Mouse (Mus musculus): Measurements from ENCODE around the gene Hacd2. TPM values are rescaled to one million over a fixed set of nuclear protein-coding genes. Genes with fewer than 3 reads are reported as not detected.

Gene Hacd2
- polyA plus RNA-seq (2014; fragmentation: Nextera tagmentation; extraction: Ambion mirVana): 27.2 and 28.6 TPM in 2 replicates

GRCm38 (mm10) chr16:35022242-35023137, at the start of gene Hacd2:
TSS of gene Hacd2 (plus strand) at chr16:35022428.
- H3K4me1 ChIP-seq (ENCODE audit: control insufficient read depth, insufficient read depth, low read length): peaks cover 2% of the 10 kb centered on the region; the same call in 1 of the 2 replicates
- H3K27me3 ChIP-seq (ENCODE audit: control insufficient read depth, insufficient read depth, low read length): peaks cover 2% of the 10 kb centered on the region; the same call in 1 of the 2 replicates
- no peaks in the 10 kb centered on the region for H3K36me3 ChIP-seq (ENCODE audit: control insufficient read depth, insufficient read depth, low read length)
- peak within 1 kb of the TSS; percentile 81 for H3K27ac ChIP-seq (ENCODE audit: low read depth, low read length)
- DNase-seq (ENCODE audit: low spot score, missing footprints) (peak; percentile 99), ATAC-seq (ENCODE audit: low FRiP score) (peak; percentile 99)
- peak within 1 kb of the TSS; percentile 88 for H3K9ac ChIP-seq (ENCODE audit: low read length)
- H3K4me2 ChIP-seq: peak within 1 kb of the TSS; percentile 63
- under 1% methylated on average over 93 of the region's 97 CpGs for WGBS
- H3K9me3 ChIP-seq (ENCODE audit: control insufficient read depth, low read length): no peaks in the 10 kb centered on the region
- peak within 1 kb of the TSS; percentile 87 for H3K4me3 ChIP-seq (ENCODE audit: low read depth, low read length)

- Histone ChIP-seq H3K4me1 (ENCODE audit: control insufficient read depth, insufficient read depth, low read length) (no peaks in the 10 kb centered on the region), H3K4me2 (no peak overlapping the region), H3K9me3 (ENCODE audit: control insufficient read depth, low read length) (no peaks in the 10 kb centered on the region), H3K27me3 (ENCODE audit: control insufficient read depth, insufficient read depth, low read length) (no peaks in the 10 kb centered on the region), H3K36me3 (ENCODE audit: control insufficient read depth, insufficient read depth, low read length) (no peaks in the 10 kb centered on the region), H3K9ac (ENCODE audit: low read length) (no peak overlapping the region), H3K4me3 (ENCODE audit: low read depth, low read length) (no peak overlapping the region), H3K27ac (ENCODE audit: low read depth, low read length) (no peak overlapping the region)
- ATAC-seq (ENCODE audit: low FRiP score) (no peak), DNase-seq (ENCODE audit: low spot score, missing footprints) (no peak)
- WGBS: 89% methylated on average over 12 of the region's 12 CpGs
Observed at GRCm38 (mm10) chr16:34972471-34972870, 49.8 kb upstream of the Hacd2 start.

GRCm38 (mm10) chr16:34975544-34975943, 46.7 kb upstream of the Hacd2 start:
- 62% methylated on average over 2 of the region's 2 CpGs for WGBS
- no peaks in the 10 kb centered on the region for H3K9me3 ChIP-seq (ENCODE audit: control insufficient read depth, low read length)
- no peak overlapping the region for H3K9ac ChIP-seq (ENCODE audit: low read length)
- no peak overlapping the region for H3K27ac ChIP-seq (ENCODE audit: low read depth, low read length)
- no peaks in the 10 kb centered on the region for H3K4me1 ChIP-seq (ENCODE audit: control insufficient read depth, insufficient read depth, low read length)
- H3K27me3 ChIP-seq (ENCODE audit: control insufficient read depth, insufficient read depth, low read length): no peaks in the 10 kb centered on the region
- H3K4me3 ChIP-seq (ENCODE audit: low read depth, low read length): no peak overlapping the region
- no peak overlapping the region for H3K4me2 ChIP-seq
- no peak for DNase-seq (ENCODE audit: low spot score, missing footprints)
- H3K36me3 ChIP-seq (ENCODE audit: control insufficient read depth, insufficient read depth, low read length): no peaks in the 10 kb centered on the region
- ATAC-seq (ENCODE audit: low FRiP score): no peak

- Histone ChIP-seq H3K27me3 (ENCODE audit: control insufficient read depth, insufficient read depth, low read length) (no peaks in the 10 kb centered on the region), H3K4me1 (ENCODE audit: control insufficient read depth, insufficient read depth, low read length) (no peaks in the 10 kb centered on the region), H3K27ac (ENCODE audit: low read depth, low read length) (no peak overlapping the region), H3K36me3 (ENCODE audit: control insufficient read depth, insufficient read depth, low read length) (no peaks in the 10 kb centered on the region), H3K9me3 (ENCODE audit: control insufficient read depth, low read length) (no peaks in the 10 kb centered on the region), H3K4me3 (ENCODE audit: low read depth, low read length) (no peak overlapping the region), H3K4me2 (no peak overlapping the region), H3K9ac (ENCODE audit: low read length) (no peak overlapping the region)
- DNase-seq (ENCODE audit: low spot score, missing footprints) (no peak), ATAC-seq (ENCODE audit: low FRiP score) (no peak)
- 82% methylated on average over 13 of the region's 13 CpGs for WGBS
Observed at GRCm38 (mm10) chr16:34976630-34977029, 45.6 kb upstream of the Hacd2 start.

- no peak overlapping the region for H3K9ac ChIP-seq (ENCODE audit: low read length)
Observed at GRCm38 (mm10) chr16:34978018-34978417, 44.2 kb upstream of the Hacd2 start.

GRCm38 (mm10) chr16:34981009-34981408, 41.2 kb upstream of the Hacd2 start:
- no peaks in the 10 kb centered on the region for H3K36me3 ChIP-seq (ENCODE audit: control insufficient read depth, insufficient read depth, low read length)
- 91% methylated on average over 7 of the region's 7 CpGs for WGBS
- ATAC-seq (ENCODE audit: low FRiP score) (no peak), DNase-seq (ENCODE audit: low spot score, missing footprints) (no peak)
- no peak overlapping the region for H3K27ac ChIP-seq (ENCODE audit: low read depth, low read length)
- H3K9me3 ChIP-seq (ENCODE audit: control insufficient read depth, low read length): no peaks in the 10 kb centered on the region
- no peak overlapping the region for H3K4me2 ChIP-seq
- H3K4me1 ChIP-seq (ENCODE audit: control insufficient read depth, insufficient read depth, low read length): no peaks in the 10 kb centered on the region; the same call in 1 of the 2 replicates
- no peaks in the 10 kb centered on the region for H3K27me3 ChIP-seq (ENCODE audit: control insufficient read depth, insufficient read depth, low read length)
- no peak overlapping the region for H3K4me3 ChIP-seq (ENCODE audit: low read depth, low read length)
- no peak overlapping the region for H3K9ac ChIP-seq (ENCODE audit: low read length)

More at GRCm38 (mm10) chr16:34978018-34978417, 44.2 kb upstream of the Hacd2 start:
- H3K36me3 ChIP-seq (ENCODE audit: control insufficient read depth, insufficient read depth, low read length): no peaks in the 10 kb centered on the region
- H3K27me3 ChIP-seq (ENCODE audit: control insufficient read depth, insufficient read depth, low read length): no peaks in the 10 kb centered on the region
- no peak overlapping the region for H3K4me3 ChIP-seq (ENCODE audit: low read depth, low read length)
- H3K9me3 ChIP-seq (ENCODE audit: control insufficient read depth, low read length): no peaks in the 10 kb centered on the region
- no peak for DNase-seq (ENCODE audit: low spot score, missing footprints)
- ATAC-seq (ENCODE audit: low FRiP score): no peak
- H3K4me1 ChIP-seq (ENCODE audit: control insufficient read depth, insufficient read depth, low read length): no peaks in the 10 kb centered on the region
- WGBS: 96% methylated on average over 7 of the region's 7 CpGs
- H3K27ac ChIP-seq (ENCODE audit: low read depth, low read length): no peak overlapping the region
- H3K4me2 ChIP-seq: no peak overlapping the region

- WGBS: 60% methylated on average over 11 of the region's 11 CpGs
- Histone ChIP-seq H3K27ac (ENCODE audit: low read depth, low read length) (no peak overlapping the region), H3K9me3 (ENCODE audit: control insufficient read depth, low read length) (no peaks in the 10 kb centered on the region), H3K9ac (ENCODE audit: low read length) (no peak overlapping the region), H3K27me3 (ENCODE audit: control insufficient read depth, insufficient read depth, low read length) (no peaks in the 10 kb centered on the region), H3K4me3 (ENCODE audit: low read depth, low read length) (no peak overlapping the region), H3K36me3 (ENCODE audit: control insufficient read depth, insufficient read depth, low read length) (no peaks in the 10 kb centered on the region), H3K4me1 (ENCODE audit: control insufficient read depth, insufficient read depth, low read length) (no peaks in the 10 kb centered on the region; the same call in 1 of the 2 replicates), H3K4me2 (no peak overlapping the region)
- DNase-seq (ENCODE audit: low spot score, missing footprints) (no peak), ATAC-seq (ENCODE audit: low FRiP score) (no peak)
Observed at GRCm38 (mm10) chr16:34984203-34985030, 37.8 kb upstream of the Hacd2 start.

- ATAC-seq (ENCODE audit: low FRiP score) (no peak), DNase-seq (ENCODE audit: low spot score, missing footprints) (no peak)
- Histone ChIP-seq H3K4me3 (ENCODE audit: low read depth, low read length) (no peak overlapping the region), H3K27ac (ENCODE audit: low read depth, low read length) (no peak overlapping the region), H3K4me1 (ENCODE audit: control insufficient read depth, insufficient read depth, low read length) (no peaks in the 10 kb centered on the region; the same call in 1 of the 2 replicates), H3K9me3 (ENCODE audit: control insufficient read depth, low read length) (no peaks in the 10 kb centered on the region), H3K27me3 (ENCODE audit: control insufficient read depth, insufficient read depth, low read length) (no peaks in the 10 kb centered on the region), H3K36me3 (ENCODE audit: control insufficient read depth, insufficient read depth, low read length) (no peaks in the 10 kb centered on the region), H3K9ac (ENCODE audit: low read length) (no peak overlapping the region), H3K4me2 (no peak overlapping the region)
- 87% methylated on average over 2 of the region's 2 CpGs for WGBS
Observed at GRCm38 (mm10) chr16:34985031-34985346, 37.2 kb upstream of the Hacd2 start.

All from midbrain, embryonic 11.5 days (tissue).